Mouse (Mus musculus): Measurements from ENCODE around the gene Pnp2.
"Not testable (repeated sequence)": the region's sequence is repeated elsewhere in the genome, so short reads cannot be mapped to it uniquely, and the experiment has no call there.

The Pnp2 gene

DNA sequence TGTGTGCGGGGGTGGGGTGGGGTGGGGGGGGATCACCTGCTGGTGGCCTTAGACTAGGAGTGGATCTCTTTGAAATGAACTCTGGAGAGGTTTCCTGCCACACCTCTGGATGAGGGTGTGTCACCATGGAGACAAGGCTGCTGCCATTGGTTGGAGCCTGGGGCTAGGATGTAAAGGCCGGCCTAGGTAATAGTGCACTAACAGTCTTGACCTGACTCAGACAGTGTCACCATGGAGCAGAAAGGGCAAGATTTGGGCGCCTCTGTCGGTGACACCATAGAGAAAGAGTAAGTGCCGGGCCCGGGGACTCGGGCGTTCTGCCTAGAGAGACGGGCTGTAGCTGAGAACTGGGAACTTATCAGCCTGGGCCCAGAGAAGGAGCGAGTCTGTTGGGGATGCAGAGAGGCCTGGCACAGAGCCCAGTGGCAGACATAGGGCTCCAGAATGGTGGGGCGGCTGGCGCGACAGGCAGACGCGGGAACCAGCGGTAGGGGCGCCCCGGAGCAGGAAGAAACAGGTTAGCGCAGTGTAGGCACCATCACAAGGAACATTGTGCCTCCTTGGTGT, at the start of gene Pnp2:
TSS of gene Pnp2 (plus strand) at position 51 of the 567 bp plus-strand sequence.
- DNase-seq (ENCODE audit: low read depth, low spot score): not testable (repeated sequence)

DNA sequence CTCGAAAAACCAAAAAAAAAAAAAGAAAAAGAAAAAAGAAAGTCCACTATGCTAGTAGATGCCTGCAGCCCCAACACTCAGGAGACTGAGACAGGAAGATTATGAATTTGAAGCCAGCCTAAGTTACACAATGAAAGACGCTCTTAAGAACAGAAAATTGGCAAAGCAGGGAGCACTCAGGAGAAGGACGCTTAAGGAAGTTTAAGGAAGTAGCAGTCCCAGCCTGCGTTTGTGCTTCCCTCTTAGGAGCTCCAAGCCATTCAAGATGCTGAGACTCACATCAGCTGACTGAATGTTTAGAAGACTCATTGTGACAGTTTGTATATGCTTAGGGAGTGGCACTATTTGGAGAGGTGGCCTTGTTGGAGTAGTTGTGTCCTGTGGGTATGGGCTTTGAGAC, 47.7 kb upstream of the Pnp2 start:
- no peak for DNase-seq (ENCODE audit: low read depth, low spot score)

DNA sequence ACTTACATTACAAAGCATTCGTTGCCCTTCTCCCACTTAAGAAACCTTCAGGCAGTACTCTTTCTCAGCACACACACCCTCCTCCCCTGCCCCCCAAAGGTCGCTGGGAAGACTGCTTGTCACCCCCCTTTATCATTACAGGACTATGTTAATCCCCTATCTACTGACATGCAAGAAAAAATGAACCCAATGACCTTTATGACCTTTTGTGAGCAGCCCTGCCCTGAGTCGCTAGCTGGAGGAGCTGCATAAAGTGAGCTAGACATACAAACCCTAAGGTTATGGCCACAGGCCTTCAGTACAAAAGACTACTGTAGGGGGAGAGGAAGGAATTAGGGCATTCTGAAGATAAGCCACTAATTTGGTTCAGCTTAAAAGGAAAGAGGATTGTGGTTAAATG, 44.4 kb upstream of the Pnp2 start:
- DNase-seq (ENCODE audit: low read depth, low spot score): peak; percentile 69

DNA sequence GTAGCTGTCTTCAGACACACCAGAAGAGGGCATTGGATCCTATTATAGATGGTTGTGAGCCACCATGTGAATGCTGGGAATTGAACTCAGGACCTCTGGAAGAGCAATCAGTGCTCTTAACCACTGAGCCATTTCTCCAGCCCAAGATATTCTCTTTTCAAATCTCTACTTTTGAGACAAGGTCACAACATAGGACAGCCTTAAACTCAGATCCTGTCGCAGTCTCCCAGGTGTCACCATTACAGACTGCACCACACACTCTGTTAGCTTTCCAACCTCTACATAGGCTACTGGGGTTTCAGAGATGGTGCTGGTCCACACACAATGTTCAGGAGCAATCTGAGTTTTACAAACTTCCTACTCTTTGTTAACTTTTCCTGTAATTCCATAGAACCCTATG, 32.4 kb upstream of the Pnp2 start:
- DNase-seq (ENCODE audit: low read depth, low spot score): not testable (repeated sequence)

DNA sequence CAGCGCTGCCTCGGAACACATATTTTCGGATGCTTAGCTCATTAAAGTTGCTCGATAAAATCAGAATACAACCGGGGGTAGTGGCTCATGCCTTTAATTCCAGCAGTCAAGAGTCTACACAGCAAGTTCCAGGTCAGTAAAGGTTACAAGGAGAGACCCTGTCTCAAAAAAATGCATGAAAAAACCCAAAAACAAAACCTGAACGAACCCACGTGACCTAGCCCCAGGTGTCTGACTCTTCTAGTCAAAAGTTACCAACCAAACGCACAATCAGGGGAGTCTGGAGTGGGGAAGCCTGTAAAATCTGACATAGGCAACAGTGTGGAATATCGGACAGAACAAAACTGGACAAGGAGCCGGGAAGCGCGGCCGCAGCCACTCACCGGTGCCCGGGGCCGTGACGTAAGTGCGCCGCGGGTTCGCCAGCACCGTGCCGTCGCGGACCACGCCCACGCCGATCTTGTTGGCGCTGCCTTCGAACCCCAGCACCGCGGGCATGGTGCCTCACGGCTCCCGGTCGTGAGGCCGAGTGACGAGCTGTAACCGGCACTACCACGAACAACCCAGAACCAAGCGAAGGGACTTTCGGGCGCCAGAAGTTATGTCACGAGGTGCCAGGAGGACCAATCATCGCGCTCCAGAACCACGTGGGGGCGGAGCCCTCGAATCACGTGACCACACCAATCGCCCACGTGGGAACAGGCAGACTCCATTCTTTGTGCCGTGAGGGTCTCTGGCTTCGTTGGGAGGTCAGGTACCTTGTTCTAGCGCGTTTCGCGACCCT, 31.3 kb upstream of the Pnp2 start, which contains the start of the genes Osgep and Apex1:
TSS of gene Osgep (minus strand) at position 613 of the 784 bp plus-strand sequence.
TSS of gene Apex1 (plus strand) at position 688 of the 784 bp plus-strand sequence.
- peak; percentile 98 for DNase-seq (ENCODE audit: low read depth, low spot score)

DNA sequence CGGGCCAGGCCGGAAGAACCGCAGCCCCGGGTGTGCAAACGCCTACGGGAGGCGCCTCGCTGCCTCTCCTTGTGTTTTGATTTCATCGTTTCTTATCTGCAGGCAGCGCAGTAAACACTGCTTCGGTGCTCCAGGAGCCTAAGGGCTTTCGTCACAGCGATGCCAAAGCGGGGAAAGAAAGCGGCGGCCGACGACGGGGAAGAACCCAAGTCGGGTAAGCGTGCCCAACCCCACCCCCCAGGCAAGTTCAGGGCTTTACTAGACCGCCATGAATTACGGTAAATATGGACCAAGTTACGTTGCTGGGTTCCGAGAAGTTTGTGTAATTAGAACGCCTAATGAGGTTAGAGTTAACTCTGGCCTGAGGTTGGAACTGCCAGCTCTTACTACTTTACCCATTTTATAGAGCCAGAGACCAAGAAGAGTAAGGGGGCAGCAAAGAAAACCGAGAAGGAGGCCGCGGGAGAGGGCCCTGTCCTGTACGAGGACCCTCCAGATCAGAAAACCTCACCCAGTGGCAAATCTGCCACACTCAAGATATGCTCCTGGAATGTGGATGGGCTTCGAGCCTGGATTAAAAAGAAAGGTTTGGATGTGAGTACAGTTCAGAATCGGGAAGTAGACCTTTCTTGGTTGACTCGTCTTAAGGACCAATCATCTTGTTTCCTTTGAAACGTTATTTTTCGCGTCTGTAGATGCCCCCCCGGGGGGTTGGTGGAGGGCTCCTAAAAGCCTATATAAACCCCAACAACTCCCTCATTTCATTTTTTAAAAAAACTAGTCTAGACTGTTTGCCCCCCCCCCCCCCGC, 30.5 kb upstream of the Pnp2 start:
- DNase-seq (ENCODE audit: low read depth, low spot score): no peak

DNA sequence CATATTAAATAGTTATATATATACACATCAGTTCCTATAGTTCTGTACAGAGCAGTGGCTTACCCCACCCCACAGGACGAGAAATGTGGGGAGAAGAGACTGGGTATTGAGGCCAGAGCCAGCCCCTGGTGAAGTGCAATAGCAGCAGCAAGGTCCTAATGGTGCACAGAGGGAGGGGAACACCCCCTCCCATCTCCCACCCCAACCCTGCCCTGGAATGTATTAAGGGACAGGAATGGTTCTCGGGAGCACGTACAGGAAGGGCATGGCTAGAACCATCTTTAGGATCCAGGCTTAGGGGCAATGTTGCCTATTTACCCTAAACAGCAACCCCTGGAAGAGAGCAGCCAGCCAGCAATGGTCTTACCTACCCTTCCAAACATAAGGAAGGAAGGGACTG, 28.4 kb upstream of the Pnp2 start:
- DNase-seq (ENCODE audit: low read depth, low spot score): peak; percentile 59

DNA sequence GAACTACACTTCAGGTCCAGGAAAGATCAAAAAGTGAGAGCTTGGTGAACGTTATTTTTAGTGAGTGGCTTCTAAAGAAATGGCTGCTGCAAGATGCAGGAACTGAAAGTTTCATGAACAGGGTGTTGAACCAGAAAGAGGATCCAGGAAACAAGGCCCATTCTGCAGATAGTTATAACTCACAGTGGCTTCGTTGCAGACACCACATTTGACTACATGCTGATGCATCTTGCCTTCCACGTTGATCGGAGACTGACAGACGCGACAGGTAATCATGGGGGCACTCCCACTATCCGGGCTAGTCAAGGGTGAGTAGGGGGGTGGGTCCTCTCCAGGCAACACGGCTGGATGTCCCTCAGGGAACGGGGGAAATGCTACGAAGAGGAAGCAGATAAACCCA, 25.8 kb upstream of the Pnp2 start:
- DNase-seq (ENCODE audit: low read depth, low spot score): no peak

DNA sequence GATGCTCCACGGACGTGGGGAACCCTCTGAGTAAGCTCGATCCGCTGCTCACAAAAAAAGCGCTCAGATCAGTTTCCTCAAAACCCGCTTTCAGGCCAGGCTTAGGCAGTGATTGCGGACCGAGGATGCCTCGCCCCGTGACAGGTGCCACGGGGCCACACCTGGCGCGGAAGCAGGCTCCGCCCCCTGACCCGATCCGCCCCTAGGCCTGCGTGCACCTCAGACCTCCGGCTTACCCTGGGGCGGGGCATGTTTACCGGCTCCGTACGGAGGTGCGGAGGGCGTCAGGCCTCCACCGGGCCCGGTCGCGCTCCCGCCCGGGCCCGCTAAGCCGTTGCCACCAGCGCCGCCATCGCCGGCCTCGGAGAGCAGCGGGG, 25.4 kb upstream of the Pnp2 start:
- DNase-seq (ENCODE audit: low read depth, low spot score): peak; percentile 78

DNA sequence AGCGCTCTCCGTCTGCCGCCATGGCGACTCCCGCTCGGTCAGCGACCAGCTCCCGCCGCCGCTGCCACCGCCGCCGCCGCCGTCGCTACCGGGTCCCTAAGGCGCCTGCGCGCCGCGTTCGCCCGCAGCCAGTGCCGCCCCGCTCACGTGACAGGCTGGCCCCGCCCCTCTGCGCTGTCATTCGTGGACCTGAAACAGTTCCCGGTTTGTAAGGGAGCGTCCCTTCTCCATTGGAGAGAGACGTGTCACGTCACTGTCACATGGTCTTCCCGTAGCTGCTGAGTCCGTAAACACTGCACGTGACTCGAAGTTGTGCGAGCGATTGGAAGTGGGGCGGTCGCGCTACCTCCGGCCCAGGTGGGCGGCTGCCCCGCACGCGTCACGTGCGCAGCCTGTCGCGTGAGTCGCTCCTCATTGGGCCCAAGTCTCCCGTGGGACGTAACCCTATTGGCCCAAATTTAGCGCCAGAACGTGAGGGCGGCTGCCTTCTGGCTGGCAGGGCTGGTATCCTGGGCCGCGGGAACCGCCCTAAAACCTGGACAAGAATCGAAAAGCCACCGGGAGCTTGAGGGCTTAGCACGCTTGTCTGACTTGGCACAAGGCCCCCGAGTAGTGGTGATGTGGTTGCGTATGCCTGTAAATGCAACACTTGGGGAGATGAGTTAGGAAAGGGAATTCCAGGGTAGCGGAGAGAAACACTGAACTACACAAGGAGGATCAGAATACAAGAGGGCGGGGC, 24.9 kb upstream of the Pnp2 start, which contains the start of the genes Pip4p1 and Pnp:
TSS of gene Pip4p1 (minus strand) at position 103 of the 739 bp plus-strand sequence.
TSS of gene Pnp (plus strand) at position 329 of the 739 bp plus-strand sequence.
- peak; percentile 100 for DNase-seq (ENCODE audit: low read depth, low spot score)

DNA sequence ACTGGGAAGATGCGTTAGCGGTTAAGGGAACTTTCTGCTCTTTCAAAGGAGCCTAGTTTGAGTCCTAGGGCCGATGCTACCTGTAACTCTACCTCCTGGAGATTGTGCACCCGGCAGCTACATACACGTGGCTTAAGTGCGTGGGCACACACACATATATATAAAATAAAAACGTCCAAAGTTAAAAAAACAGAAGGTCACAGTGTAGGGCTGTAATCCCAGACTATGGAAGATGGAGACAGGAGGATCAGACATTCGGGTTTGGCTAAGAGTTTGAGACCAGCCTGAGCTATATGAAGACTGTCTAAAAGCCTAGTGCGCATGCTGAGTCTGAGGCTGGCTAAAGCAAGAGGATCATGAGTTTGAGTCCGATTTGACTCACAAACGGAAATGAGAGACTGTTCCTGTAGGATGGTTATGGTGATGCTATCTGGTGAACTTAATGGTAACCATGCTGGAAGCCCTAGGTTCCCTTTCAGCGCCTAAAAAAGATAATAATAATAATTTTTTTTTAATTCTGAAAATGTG, 24.2 kb upstream of the Pnp2 start:
- DNase-seq (ENCODE audit: low read depth, low spot score): no peak

DNA sequence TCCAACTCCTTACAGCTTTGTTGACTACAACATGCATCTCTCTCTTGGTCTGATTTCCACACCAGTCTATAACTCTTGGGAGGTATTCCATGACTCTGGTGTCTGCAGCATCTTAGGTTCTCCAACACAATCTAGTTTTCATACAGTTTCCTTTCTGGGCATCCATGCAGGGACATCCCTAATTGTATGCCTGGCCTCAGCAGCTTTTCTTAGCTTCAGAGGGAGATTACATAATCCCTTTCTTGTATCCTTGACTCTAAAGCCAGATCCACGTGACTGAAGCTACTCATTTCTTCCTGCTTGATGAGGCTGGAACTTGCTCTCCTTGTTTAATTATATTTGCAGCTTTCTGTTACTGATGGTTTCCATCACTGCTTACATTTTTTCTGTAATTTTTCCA, 19.1 kb upstream of the Pnp2 start:
- no peak for DNase-seq (ENCODE audit: low read depth, low spot score)

DNA sequence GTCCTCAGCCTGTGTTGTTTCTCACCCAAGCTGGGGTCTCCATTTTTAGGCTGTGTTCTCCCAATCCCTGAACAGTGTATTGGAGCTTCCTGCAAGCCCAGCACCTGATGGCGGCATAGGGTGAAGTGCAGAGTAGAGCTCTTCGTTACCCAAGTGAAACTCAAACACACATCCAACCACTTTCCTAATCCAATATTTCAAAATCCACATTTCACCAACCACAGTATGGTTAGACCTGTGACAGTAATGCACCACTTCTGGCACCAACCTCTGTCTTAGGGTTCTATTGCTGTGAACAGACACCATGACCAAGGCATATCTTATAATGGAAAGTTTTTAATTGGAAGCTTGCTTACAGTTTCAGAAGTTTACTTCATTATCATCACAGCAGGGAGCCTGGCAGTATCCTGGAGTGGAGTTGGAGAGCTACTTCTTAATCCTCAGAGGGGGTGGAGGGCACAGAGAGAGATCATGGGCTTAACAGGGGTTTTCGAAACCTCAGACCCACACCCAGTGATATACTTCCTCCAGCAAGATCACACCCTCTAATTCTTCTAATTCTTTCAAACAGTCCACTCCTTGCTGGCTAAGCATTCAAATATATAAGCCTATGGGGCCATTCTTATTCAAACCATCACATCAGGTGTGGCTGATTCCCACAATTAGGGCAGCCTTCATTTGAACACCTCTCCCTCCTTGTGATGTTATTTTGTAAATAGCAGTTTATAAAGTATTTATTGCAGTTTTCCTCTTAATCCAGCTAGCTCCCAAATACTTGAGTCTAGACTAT, 17.5 kb upstream of the Pnp2 start:
- DNase-seq (ENCODE audit: low read depth, low spot score): peak; percentile 44

DNA sequence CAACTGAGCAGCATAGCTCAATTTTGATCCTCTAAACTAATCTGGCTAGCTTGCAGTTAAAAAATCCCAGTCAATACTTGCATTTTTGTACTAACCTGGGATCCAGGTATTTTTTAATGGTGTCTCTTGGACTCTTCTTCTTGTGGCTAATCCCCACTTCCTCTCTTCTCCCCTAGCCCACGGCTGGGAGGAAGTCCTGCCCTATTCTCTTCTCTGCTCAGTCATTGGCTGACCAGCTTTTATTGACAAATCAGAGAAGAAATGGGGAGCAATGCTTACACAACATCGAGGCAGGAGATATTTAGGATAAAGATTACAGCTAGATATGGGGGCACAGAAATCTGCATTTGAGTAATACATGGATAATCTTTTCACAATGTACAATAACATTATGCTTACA, 16.9 kb upstream of the Pnp2 start:
- peak; percentile 69 for DNase-seq (ENCODE audit: low read depth, low spot score)

DNA sequence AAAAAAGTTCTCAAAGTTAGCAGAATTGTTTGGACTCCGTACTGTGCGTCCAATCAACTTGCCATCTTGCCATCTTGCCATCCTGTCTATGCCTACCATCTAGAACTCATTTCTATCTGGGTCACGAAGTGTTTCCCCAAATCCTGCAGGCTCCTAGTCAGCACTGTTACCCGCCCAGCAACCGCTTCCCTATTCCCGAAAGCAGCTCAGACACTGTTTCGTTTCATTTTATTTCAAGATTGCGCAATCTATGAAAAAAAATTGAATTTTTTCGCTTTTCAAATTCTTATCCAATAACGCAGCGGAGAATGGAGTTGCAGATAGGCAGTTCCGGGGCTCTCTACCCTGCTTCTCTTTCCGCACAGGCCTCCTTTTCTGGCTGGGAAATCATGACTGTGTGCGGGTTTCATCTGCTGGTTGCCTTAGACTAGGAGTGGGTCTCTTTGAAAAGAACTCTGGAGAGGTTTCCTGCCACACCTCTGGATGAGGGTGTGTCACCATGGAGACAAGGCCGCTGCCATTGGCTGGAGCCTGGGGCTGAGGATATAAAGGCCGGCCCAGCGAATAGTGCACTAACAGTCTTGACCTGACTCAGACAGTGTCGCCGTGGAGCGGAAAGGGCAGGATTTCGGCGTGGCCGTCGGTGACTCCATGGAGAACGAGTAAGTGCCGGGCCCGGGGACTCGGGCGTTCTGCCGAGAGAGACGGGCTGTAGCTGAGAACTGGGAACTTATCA, 11.7 kb upstream of the Pnp2 start, which contains the start of gene Gm49342:
TSS of gene Gm49342 (plus strand) at position 586 of the 736 bp plus-strand sequence.
- DNase-seq (ENCODE audit: low read depth, low spot score): peak; percentile 98

DNA sequence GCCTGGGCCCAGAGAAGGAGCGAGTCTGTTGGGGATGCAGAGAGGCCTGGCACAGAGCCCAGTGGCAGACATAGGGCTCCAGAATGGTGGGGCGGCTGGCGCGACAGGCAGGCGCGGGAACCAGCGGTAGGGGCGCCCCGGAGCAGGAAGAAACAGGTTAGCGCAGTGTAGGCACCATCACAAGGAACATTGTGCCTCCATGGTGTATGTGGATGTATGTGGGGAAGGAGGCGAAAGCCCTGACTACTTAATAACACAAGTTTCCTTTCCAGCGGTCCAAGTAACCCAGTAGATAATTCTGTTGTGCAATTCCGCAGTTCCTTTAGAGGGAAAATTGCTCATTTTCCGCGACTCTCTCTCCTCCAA, 11.1 kb upstream of the Pnp2 start:
- DNase-seq (ENCODE audit: low read depth, low spot score): not testable (repeated sequence)

DNA sequence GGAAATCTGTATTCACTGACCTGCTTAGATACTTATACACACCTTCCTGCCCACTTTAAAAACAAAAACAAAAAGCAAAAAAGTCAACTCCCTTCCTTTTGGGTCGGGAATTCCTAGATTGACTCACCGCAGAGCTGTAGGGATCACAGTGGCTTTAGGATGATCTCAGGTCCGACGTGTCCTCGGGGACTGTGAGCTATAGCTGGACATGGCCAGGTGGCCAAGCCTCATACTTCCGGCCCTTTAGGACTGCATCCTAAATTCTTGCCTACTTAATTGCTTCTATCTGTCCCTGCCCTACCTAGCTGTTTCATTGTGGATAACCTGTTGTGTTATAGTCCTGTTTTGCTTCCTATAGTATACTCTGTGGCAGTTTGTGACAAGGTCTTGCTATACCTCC, 10.7 kb upstream of the Pnp2 start:
- not testable (repeated sequence) for DNase-seq (ENCODE audit: low read depth, low spot score)

DNA sequence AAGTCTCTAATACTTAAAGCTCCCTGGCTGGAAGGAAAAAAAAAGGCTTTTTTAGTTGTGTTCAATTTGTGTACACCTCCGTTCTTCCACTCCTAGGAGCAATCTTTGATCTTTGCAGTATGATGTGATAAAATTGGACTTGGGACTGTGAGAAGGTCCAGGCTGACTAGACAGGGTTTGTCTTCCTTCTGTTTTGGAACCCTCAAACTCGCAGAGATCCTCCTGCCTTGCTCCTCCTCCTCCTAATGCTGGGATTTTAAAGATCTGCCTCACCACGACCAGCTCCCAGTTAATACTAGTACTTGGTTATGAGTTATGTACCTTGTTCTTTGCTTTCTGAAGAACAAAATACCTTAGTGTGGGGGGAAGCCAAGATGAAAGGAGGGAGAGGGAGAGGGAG, 10.3 kb upstream of the Pnp2 start:
- not testable (repeated sequence) for DNase-seq (ENCODE audit: low read depth, low spot score)

DNA sequence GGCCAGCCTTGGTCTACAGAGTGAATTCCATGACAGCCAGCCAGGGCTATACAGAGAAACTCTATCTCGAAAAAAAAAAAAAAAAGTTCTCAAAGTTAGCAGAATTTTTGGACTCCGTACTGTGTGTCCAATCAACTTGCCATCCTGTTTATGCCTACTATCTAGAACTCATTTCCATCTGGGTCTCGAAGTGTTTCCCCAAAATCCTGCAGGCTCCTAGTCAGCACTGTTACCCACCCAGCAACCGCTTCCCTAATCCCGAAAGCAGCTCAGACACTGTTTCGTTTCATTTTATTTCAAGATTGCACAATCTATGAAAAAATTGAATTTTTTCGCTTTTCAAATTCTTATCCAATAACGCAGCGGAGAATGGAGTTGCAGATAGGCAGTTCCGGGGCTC, 305 bp upstream of the Pnp2 start:
- no peak for DNase-seq (ENCODE audit: low read depth, low spot score)

DNA sequence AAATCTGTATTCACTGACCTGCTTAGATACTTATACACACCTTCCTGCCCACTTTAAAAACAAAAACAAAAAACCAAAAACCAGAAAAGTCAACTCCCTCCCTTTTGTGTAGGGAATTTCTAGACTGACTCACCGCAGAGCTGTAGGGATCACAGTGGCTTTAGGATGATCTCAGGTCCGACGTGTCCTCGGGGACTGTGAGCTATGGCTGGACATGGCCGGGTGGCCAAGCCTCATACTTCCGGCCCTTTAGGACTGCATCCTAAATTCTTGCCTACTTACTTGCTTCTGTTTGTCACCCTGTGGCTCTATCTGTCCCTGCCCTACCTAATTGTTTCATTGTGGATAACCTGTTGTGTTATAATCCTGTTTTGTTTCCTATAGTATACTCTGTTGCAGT, 932 bp downstream of the Pnp2 start:
- not testable (repeated sequence) for DNase-seq (ENCODE audit: low read depth, low spot score)

Data from ZHBTc4 (cell line).